Mouse (Mus musculus) WW6 (cell line): ENCODE results near the gene Plekhd1.

ENCODE experiments used
- DNase-seq: peaks from one replicate; pipeline ENCODE4 v3.0.0-alpha.2; 2013; ENCODE audit warnings: low read depth, low spot score

The Plekhd1 gene

DNA sequence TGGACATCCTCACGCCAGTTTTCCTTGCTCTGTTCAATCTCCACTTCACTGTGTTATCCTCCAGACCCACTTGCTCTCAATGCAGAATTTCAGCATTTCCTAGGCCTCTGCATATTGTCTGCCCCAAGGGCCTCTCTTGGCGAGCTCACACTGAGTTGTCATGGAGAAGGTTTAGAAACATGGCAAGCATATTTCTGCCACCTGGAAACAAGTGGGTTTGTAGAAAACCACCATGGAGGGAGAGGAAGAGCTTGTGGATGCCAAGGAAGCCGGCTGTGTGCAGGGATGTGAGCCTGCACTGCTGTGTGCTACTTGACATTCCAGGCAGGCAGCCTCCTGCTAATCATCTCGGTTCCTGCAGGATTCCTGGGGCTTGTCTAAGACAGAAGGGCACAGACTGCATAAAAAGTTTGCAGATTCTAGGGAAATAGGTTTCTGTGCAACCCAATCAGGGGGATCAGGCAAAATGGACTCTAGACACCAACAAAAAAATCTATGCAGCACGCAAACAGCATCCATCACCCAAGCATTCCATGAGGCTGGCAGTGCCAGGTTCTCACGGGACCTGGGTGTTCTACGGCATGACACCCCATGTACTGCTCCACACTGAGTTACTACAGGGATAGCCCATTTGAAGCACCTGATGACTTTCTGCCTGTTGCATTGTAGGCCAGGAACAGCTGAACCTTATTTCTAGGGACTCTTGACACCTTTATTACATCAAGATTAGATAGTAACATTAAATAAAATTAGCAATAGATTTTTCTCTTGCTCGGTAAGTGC, 53.8 kb downstream of the Plekhd1 start:
- DNase-seq, result no peak

DNA sequence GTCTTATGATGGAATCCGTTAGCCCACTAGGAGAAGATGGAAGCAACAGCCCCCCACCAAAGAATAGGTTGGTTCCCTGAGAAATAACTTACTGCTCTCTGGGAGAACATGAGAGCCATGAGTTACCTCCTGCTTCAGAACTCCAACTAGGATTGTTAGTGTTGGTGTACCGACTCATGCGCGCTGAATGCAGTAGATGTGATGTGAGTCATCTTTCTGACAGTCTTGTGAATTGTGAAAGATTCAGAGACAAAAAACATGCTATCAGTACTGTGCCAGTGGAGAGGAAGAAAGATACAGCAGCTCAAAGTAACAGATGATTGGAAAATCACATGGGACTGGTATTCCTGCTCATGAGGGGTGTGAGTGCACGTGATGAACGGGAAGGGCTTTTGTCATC, 59.2 kb downstream of the Plekhd1 start:
- no peak for DNase-seq

DNA sequence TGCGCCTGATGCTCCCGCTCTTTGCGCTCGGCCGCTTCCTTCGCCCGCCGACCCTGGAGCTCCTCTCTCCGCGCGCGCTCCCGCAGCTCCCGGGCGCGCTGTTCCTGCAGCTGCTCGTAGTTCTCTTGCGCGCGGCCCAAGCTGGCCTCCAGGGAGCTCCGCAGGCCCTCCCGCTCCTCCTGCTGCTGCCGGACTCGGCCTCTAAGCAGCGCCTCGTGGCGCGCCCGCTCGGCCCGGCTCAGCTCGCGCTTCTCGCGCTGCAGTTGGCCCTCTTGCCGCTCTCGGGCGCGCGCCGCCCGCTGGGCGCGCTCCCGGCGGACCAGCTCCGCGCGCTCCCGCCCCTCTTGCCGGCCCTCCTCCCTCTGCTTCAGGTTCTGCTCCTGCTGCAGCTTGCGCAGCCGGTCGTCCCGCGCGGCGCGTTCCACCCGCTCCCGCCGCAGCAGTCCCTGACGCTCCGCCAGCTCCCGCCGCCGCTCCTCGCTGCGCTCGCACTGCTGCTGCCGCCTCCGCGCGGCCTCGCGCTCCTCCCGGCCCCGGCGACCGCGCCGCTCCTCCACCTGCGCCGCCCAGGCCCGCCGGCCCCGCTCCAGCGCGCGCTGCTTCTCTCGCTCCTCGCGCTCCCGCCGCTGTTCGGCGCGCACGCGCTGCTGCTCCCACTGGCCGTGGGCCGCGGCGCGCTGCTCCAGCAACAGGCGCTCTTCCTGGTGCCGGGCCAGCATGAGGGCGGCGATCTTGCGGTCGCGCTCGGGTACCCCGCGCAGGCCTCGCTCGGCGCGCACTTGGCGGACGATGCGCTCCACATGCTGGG, 65.6 kb downstream of the Plekhd1 start:
- no peak for DNase-seq

DNA sequence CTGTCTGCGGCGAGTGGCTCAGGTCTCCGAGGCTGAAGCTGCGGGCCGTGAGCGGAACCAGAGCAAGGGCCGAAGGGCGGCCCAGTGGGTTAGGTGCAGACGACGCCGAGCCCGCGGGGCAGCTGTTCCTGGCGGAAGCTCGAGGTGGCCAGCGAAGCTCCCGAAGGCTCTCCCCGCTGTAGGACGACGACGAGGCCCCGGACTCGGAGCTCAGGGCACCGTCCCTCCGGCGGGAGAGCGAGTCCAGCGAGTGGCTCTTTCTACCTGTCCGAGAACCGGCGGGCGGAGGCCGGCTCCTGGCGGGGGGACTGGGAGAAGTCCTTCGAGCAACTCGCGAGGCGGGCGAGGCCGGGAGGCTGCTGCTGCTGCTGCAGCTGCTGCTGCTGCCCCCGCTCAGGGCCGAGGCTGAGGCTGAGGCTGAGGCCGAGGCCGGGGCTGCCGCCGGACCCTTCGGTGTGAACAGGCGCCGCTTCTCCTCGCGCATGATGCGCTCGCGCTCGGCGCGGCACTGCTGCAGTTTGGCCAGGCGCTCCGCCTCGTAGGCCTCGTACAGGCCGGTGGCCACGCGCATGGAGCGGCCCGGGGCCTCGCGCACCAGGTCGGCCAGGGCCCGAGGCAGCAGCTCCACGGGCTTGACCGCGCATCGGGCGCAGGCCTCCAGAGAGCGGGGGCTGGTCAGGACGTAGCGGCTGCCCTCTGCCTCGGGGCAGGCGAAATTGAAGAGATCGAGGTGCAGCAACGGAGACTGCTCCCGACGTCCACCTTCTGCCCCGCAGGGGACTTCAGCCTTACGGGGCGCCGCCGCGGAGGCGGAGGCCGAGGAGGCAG, 66.4 kb downstream of the Plekhd1 start:
- no peak for DNase-seq

DNA sequence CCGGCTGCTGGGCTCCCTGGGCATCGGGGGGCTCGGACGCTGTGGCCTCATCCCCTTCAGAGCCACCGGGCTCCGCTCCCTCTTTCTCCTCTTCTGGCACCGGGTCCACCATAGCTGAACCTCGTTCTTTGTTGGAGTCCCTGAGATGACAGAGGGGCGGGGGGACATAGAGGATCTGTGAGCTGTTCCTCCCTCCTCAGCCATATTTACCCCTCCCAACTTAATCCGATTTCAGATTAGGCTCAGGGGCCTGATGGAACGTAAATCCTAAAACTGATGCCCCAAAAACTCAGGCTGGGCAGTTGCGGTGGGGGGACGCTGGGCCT, 67.0 kb downstream of the Plekhd1 start:
- no peak for DNase-seq

DNA sequence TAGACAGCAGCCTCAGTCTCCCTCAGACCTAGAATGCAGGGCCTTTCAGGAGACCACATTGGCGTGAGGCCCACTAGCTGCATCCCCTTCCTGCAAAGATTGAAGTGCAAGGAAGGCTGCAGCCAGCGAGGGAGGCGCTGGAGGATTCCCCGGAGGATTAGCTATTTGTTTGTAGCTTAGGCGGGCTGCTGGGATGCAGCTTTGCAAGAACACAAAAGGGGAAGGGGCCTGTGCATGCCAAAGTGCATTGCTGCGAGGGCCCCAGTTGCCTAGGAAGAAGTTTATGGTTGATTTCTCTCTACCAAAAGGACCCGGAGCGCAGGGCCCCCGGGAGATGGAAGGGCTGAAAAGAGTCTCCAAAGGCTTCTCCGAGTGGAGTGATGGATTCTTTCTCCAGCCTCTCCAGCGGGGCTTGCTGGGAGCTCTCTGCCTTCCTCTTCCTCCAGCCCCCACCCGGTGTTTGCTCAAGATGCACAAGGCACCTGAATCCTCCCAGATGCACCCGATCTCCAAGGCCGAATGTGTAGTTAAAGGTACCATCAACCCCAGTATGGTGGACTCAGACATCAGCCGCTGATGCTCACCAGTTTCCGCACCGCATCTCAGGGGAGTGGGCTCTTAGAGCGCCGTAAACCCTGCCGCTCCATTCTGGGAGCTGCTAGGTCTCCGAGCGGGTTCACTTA, 67.5 kb downstream of the Plekhd1 start:
- DNase-seq, result no peak

DNA sequence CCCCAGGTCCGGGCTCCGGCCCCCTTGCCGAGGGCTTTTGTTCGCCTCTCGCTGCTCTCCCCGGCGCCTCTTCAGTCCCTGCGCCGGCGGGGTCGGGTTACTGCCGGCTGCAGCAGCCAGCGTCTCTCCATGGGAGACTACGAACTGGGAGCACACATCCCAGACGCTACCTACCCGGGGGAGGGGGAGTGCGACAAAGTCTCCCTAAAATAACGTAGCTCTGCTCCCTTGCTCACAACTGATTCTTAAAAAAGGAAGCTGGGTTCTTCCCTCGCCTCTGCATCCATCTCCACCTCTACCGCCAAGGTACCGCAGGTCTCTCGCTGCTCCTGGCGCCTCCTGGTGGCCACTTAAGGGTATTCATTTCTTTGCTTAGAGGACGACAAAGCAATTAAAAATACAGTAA, 68.0 kb downstream of the Plekhd1 start, which contains the start of gene Ccdc177:
TSS of gene Ccdc177 (minus strand) at position 292 of the 406 bp plus-strand sequence.
- no peak for DNase-seq

DNA sequence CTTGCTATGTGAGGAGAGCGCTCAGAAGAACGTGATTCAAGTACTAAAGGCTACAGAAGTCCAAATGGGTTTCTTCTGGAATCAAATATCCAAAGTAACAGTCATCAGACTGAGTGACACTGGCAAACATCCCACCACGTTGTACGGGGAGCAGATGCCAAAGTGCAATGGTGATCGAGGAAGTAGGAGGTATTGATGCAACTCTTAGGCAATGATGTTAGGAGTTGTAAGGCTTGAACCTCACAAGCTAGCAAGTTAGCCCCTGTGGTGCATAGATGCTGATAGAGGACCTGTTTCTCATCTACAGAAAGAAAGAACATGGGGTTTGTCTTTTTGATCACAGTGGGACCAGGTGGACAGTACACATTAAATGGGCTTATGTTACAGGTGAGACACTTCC, 70.6 kb downstream of the Plekhd1 start:
- no peak for DNase-seq

DNA sequence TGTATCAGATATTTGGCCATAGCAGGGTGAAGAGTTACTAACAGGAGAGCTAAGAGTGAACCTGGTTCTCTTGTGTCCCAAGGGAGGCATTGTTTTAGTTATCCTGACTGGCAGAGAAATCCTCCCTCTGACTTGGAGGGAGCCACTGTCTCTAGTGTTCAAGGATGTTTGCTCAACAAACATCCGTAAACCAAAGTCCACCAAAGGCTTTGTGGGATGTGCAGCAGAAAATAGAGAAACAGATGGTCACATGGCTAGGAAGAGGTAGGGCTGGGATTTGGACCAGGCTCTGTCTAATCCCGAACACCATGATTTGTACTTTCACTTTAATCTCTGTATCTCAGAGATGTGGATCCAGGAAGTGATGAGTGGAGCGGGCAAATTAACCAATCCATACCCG, 71.7 kb downstream of the Plekhd1 start:
- DNase-seq, result no peak

DNA sequence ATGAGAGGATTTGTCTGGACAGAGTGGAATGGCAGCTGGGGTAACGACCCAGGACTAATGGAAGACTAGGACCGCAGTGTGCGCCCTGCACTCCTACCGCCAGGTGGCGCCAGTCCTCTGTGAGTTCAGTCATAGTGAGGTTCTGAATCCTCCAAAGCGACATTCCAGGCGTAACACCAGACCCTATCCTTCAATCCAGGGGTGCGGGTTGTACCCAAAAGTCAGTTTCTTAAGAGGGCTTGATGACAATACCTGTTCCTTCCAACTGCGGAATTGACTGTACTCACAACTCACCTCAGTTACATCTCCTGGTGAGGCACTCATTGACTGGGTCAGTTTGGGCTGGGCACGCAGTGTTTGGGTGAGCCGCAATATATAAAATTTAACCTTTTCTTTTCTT, 77.3 kb downstream of the Plekhd1 start:
- no peak for DNase-seq
